Mouse (Mus musculus) G1E (cell line): Measurements from ENCODE around the gene Shb.

Experiments
- CTCF ChIP-seq: IDR thresholded peaks from 2 replicates; pipeline ENCODE4 v1.5.1; 2012; ENCODE audit warnings: low read depth, low read length, inconsistent platforms, mixed read lengths
- GATA1 ChIP-seq: IDR thresholded peaks from 2 replicates; pipeline ENCODE4 v1.6.1; 2012; ENCODE audit warnings: borderline replicate concordance, low read length, inconsistent platforms, mixed read lengths
- GATA2 ChIP-seq: IDR thresholded peaks from 2 replicates; pipeline ENCODE4 v1.6.1; 2012; ENCODE audit warnings: low read depth, low read length, inconsistent platforms, borderline replicate concordance
- POLR2AphosphoS5 ChIP-seq: IDR thresholded peaks from 2 replicates; pipeline ENCODE4 v1.6.1; 2012; ENCODE audit warnings: low read depth, low read length, inconsistent platforms; ENCODE audit not compliant: insufficient replicate concordance
- TAL1 ChIP-seq: conservative IDR thresholded peaks from 2 replicates; pipeline ENCODE4 v1.6.1; 2012; ENCODE audit warnings: low read depth, low read length, inconsistent platforms, mixed read lengths

DNA sequence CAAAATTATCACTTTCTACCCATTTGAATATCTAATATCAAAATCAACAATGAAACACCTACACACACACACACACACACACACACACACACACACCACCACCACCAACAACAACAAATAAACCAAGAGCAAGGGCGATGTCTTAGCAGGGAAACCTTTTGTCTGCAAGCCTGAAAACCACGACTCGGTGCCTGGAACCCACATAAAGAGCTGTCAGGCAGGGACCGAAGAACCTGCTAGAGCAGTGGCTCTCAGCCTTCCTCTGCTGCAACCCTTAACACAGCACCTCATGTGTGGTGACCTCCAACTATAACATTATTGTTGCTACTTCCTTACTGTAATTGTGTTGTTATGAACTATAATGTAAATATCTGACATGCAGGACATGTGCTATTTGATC lies 130.0 kb downstream of the Shb start:
- TF ChIP-seq CTCF, result no peak
- TF ChIP-seq GATA1, result no peak
- TF ChIP-seq GATA2, result no peak
- no peak for TF ChIP-seq TAL1
- no peak for TF ChIP-seq POLR2AphosphoS5
